Mouse (Mus musculus) erythroblast, embryonic 14.5 days (primary cell): Measurements from ENCODE around the gene Edn1. TPM values are rescaled to one million over a fixed set of nuclear protein-coding genes. Genes with fewer than 3 reads are reported as not detected.

Experiments
- H3K27me3 ChIP-seq: 2 replicates; pipeline ENCODE4 v1.6.1; 2012; ENCODE audit warnings: inconsistent platforms; ENCODE audit not compliant: control insufficient read depth
- H3K36me3 ChIP-seq: 2 replicates; pipeline ENCODE4 v1.6.1; 2012; ENCODE audit warnings: mild to moderate bottlenecking, inconsistent platforms; ENCODE audit not compliant: control insufficient read depth
- H3K4me1 ChIP-seq: 2 replicates; pipeline ENCODE4 v1.6.1; 2012; ENCODE audit warnings: inconsistent platforms; ENCODE audit not compliant: control insufficient read depth
- H3K4me3 ChIP-seq: replicated peaks from 2 replicates; pipeline ENCODE3; 2012; ENCODE audit warnings: moderate library complexity, mild to moderate bottlenecking, inconsistent platforms
- H3K9me3 ChIP-seq: 2 replicates; pipeline ENCODE4 v1.6.1; 2012; ENCODE audit warnings: low read length, inconsistent platforms, mixed read lengths; ENCODE audit not compliant: control insufficient read depth
- GATA1 ChIP-seq: IDR thresholded peaks from 2 replicates; pipeline ENCODE4 v1.6.1; 2012; ENCODE audit warnings: low read length, inconsistent platforms, mixed read lengths
- TAL1 ChIP-seq: IDR thresholded peaks from 3 replicates; pipeline ENCODE4 v1.6.1; 2012; ENCODE audit warnings: low read length, inconsistent platforms, mixed read lengths
- polyA plus RNA-seq: library from polyadenylated mRNA; stranded (reverse); fragments of >175 nt; gene quantifications from 2 replicates; pipeline ENCODE4 v1.2.3, GENCODE M21; 2012

Gene Edn1
- polyA plus RNA-seq, result not detected in 2 replicates

DNA sequence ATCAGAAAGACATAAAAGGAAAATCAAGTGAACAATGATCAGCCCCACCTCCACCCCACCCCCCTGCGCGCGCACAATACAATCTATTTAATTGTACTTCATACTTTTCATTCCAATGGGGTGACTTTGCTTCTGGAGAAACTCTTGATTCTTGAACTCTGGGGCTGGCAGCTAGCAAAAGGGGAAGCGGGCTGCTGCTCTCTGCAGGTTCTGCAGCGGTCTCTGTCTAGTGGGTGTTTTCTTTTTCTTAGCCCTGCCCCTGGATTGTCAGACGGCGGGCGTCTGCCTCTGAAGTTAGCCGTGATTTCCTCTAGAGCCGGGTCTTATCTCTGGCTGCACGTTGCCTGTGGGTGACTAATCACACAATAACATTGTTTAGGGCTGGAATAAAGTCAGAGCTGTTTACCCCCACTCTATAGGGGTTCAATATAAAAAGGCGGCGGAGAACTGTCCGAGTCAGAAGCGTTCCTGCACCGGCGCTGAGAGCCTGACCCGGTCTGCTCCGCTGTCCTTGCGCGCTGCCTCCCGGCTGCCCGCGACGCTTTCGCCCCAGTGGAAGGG lies at the start of gene Edn1:
Gene Edn1, plus strand, starts transcription at position 316 of the 561 bp plus-strand sequence.
- TF ChIP-seq GATA1, result no peak
- TF ChIP-seq TAL1, result no peak
- H3K27me3 ChIP-seq, result peaks cover 47% of the 10 kb centered on the region

DNA sequence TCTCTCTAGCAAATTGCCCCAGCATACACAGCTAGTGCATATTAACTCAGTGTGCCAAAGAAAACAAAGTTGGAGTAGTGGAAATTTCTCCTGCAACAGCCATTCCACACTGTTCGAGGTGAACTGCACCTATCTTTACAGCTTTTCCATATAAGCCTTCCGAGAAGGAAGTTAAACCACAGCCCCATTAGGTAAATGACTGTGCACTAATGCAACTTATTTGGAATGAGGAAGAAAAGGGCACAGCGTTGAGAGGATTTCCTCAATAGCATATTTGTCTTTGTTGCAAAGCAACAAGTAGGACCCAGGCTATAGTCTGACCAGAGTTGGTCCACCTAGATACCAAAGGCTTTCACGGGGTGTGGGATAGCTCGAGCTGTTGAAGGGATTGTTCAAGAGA lies 47.5 kb upstream of the Edn1 start:
- H3K9me3 ChIP-seq, result no peaks in the 10 kb centered on the region
- H3K4me1 ChIP-seq, result no peaks in the 10 kb centered on the region
- TF ChIP-seq GATA1 (no peak), TAL1 (no peak)

More for the DNA sequence above, at the start of gene Edn1:
- Histone ChIP-seq H3K4me1 (no peaks in the 10 kb centered on the region), H3K9me3 (no peaks in the 10 kb centered on the region), H3K4me3 (no peak within 1 kb of the TSS), H3K36me3 (no peaks in the 10 kb centered on the region)

DNA sequence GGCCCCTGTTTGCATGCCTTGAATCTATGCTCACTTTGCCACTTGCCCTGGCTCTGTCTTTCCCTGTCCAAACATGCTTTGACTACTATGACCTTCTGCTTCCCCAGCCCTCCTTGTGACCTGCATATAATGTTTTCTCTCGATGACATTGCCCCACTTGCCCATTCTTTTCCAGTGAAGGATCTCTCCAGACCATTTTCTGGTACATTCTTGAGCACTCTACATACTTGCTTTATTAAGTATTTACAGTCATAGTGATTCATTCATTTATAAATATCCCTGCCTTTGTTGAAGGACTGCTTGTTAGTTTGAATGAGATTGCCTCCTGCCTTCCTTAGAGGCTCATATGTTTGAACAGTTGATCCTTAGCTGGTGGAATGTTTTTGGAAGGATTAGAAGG lies 46.2 kb upstream of the Edn1 start:
- no peaks in the 10 kb centered on the region for H3K4me1 ChIP-seq
- TF ChIP-seq TAL1 (no peak), GATA1 (no peak)

More for the DNA sequence above, 47.5 kb upstream of the Edn1 start:
- Histone ChIP-seq H3K36me3 (no peaks in the 10 kb centered on the region), H3K4me3 (no peak overlapping the region), H3K27me3 (no peaks in the 10 kb centered on the region)

DNA sequence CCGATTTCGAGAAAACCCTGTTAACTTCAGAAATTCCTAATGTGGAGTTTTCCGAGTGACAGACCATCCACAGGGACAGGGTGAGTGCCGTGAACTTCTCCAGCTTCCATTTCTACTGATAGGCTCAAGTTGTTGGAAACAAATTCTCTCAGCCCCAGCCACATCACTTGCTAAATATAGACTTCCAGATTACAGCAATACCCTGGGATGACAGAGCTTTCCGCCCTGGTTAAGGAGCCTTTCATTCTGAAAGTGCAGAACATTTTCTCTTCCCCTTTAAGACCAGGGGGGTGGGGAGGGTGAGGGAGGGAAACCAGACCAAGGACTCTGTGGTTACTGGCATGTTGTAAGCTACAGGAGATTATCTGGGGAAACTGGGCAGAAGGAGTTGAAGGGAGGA lies 42.9 kb upstream of the Edn1 start:
- Histone ChIP-seq H3K4me1 (no peaks in the 10 kb centered on the region), H3K9me3 (no peaks in the 10 kb centered on the region), H3K4me3 (no peak overlapping the region), H3K36me3 (no peaks in the 10 kb centered on the region), H3K27me3 (no peaks in the 10 kb centered on the region)
- TF ChIP-seq TAL1 (no peak), GATA1 (no peak)

More for the DNA sequence above, 46.2 kb upstream of the Edn1 start:
- no peak overlapping the region for H3K4me3 ChIP-seq
- H3K9me3 ChIP-seq, result no peaks in the 10 kb centered on the region
- no peaks in the 10 kb centered on the region for H3K27me3 ChIP-seq
- H3K36me3 ChIP-seq, result no peaks in the 10 kb centered on the region

DNA sequence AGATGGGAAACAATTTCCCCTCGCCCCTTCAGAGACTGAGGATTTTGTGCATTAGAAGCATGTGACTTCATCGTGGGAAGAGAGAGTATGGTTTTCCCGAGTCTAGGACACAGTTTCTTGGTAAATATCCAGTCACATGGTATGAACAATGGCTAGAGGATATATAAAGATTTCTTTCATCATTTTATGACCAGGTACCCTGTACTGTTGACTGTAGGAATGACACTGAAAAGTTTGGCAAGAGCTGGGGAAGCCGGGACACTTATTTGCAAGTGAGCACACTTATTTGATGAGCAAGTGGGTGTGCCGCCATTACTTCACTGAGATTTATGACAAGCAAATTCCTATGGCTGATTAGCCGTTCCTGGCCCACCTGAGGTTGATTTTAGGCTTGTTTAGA lies 40.6 kb upstream of the Edn1 start:
- Histone ChIP-seq H3K27me3 (no peaks in the 10 kb centered on the region), H3K4me3 (no peak overlapping the region), H3K9me3 (no peaks in the 10 kb centered on the region), H3K4me1 (no peaks in the 10 kb centered on the region), H3K36me3 (no peaks in the 10 kb centered on the region)
- TF ChIP-seq TAL1, result no peak
- no peak for TF ChIP-seq GATA1

DNA sequence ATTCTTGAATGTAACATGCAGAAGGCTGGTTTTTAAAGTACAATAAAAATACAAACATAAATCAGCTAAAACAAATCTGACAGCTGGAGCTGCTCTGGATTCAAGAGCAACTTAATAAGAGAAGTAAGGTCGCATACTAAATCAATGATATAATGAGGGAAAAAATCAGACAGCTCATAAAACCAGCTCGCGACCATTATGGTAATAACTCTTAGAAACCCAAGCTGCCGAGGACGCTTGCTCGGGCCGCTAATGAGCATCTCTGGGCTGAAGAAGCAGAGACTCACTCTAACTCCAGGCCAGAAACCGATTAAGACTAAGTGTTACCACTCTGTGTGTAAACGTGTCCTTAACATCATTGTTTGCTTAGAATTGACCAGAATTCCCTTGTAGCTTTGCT lies 31.2 kb upstream of the Edn1 start:
- Histone ChIP-seq H3K4me3 (no peak overlapping the region), H3K4me1 (no peaks in the 10 kb centered on the region), H3K36me3 (no peaks in the 10 kb centered on the region), H3K9me3 (no peaks in the 10 kb centered on the region), H3K27me3 (no peaks in the 10 kb centered on the region)
- TF ChIP-seq TAL1, result no peak
- TF ChIP-seq GATA1, result no peak

DNA sequence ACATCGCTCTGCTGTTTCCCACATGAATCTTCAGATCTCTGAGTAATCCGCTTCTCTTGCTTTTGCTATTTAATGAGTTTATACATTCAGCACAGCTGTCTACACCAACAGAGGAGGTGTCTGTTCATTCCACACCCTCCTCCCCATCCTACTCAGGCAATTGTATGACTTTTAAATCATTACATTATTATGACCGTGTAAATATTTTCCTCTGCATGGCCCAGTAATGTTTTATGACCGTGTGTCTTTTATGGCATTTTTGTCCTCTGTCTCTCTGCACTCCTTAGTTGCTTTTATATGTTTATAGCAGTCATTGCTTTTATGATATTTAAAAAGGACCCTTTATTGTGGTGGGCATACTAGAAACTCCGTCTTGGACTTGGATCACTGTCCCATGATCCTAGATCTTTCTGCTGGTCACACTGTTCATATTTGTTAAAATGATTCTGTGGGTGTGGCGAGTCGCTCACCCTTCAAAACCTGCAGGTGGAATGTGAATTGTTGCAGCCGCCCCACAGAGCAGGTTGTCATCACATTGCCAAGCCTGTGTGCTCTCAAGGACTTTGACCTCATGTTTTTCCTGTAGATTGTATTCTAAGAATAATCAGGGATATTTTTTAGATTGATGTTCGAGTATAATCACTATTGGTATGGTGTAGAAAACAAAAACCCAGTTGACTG lies 24.4 kb upstream of the Edn1 start:
- no peaks in the 10 kb centered on the region for H3K36me3 ChIP-seq
- H3K4me1 ChIP-seq, result no peaks in the 10 kb centered on the region
- H3K27me3 ChIP-seq, result no peaks in the 10 kb centered on the region
- H3K9me3 ChIP-seq, result no peaks in the 10 kb centered on the region
- TF ChIP-seq TAL1 (no peak), GATA1 (no peak)
- no peak overlapping the region for H3K4me3 ChIP-seq

DNA sequence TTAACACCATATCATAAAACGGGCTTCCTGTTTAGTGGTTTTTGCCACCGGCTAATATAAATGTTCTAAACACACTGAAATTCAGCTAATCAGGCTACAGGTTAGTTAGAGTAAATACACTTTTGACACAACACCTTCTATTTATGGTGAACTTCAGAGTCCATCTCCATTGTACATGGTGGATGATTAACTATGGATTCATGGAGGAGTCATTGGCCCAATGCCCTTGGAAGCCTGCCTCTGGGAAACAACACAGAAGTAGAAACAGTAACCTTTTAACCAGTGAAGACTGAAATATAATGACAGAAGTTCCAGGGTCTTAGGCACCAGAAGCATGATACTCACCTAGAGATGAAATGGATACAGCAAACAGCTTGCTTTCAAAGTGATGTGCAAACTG lies 23.5 kb upstream of the Edn1 start:
- Histone ChIP-seq H3K27me3 (no peaks in the 10 kb centered on the region), H3K36me3 (no peaks in the 10 kb centered on the region), H3K9me3 (no peaks in the 10 kb centered on the region), H3K4me1 (no peaks in the 10 kb centered on the region), H3K4me3 (no peak overlapping the region)
- no peak for TF ChIP-seq TAL1
- no peak for TF ChIP-seq GATA1

DNA sequence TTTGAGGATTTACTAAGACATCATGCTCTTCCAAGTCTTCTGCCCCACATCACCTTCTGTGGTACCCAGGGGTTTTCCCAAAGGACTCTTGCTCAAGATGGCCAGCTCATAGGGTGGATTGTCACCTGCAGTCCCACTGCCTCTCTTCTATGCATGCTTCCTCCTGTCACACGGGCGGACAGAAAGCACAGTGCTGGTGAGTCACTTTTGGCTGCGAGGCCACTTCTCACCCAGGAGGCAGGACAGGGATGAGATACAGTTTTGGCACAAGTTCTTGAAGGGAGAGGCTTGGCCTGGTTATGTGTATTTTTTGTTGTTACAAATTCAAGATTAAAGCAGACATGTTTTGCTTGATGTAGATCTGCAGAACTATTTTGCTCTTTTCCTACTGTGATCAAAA lies 15.4 kb upstream of the Edn1 start:
- H3K27me3 ChIP-seq, result no peaks in the 10 kb centered on the region
- TF ChIP-seq TAL1, result no peak
- TF ChIP-seq GATA1, result no peak
- no peaks in the 10 kb centered on the region for H3K9me3 ChIP-seq
- no peaks in the 10 kb centered on the region for H3K36me3 ChIP-seq
- H3K4me3 ChIP-seq, result no peak overlapping the region
- no peaks in the 10 kb centered on the region for H3K4me1 ChIP-seq
